Mouse (Mus musculus): ENCODE data around the gene Fam8a1.

DNA sequence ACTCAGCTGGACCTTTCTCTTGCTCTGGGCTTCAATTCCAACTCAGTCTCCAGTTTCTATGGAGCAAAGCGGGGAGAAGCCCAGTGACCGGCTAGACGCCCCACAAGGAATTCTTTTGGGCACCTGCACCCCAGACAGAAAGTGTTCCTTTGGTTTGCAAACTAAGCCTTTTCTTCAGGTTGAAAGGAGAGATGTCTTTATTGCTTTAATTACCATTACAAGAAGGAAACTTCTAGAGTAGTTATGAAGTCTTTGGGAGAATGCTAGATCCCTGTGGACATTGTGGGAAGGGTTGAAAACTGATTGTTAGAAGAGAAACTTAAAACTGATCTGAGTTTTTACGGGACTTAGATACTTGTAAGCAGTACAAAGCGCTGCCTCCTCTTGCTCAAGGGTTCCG lies 23.8 kb upstream of the Fam8a1 start:
- no peak for TF ChIP-seq GATA1 (IDR thresholded peaks at IDR 0.05; ENCODE audit: borderline replicate concordance, low read length)
- no peak for TF ChIP-seq FLI1 (IDR thresholded peaks at IDR 0.05; ENCODE audit: low read length)

Data from megakaryocyte, embryonic 14.5 days (primary cell).